Mouse (Mus musculus) ES-CJ7 (cell line): ENCODE results near the gene Myo1b.

Experiments used
- DNase-seq: peaks from one replicate; pipeline ENCODE4 v3.0.0; 2011; ENCODE audit warnings: low read depth, low spot score

Myo1b gene

DNA sequence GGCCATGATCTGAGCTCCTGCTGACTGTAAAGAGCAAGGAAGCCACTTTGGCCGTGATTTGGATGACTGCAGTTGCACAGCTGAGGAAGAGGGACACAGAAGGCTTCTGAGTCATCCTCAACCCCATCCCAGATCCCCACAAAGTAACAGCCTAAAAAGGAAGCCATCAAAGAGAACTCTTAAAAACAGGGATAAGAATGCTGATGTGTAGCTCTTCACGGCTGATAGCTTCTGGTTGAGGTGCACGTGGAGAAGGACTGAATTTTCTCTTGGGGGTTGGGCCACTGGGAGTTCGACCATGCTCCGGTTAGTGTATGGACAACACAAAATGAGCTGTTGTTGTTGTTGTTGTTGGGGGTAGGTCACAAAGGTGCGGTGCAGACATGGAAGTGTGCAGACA lies 181.2 kb downstream of the Myo1b start:
- no peak for DNase-seq

DNA sequence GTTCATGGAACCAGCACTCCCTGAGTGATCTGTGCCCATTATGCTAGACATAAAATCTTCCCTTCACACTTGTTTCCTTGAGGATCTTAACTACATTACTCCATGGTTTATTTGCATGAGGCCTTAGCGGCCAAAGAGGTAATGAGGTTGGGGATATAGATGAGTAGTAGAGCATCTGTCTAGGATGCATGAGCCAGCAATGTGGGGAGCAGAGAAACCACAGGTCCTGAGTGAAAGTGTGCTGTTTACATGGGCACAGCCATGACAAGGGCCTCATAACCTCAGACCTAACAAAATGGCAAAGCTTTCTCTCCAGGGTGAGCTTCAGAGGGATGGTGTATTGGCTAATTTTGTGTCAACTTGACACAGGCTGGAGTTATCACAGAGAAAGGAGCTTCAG lies 186.5 kb downstream of the Myo1b start:
- no peak for DNase-seq

DNA sequence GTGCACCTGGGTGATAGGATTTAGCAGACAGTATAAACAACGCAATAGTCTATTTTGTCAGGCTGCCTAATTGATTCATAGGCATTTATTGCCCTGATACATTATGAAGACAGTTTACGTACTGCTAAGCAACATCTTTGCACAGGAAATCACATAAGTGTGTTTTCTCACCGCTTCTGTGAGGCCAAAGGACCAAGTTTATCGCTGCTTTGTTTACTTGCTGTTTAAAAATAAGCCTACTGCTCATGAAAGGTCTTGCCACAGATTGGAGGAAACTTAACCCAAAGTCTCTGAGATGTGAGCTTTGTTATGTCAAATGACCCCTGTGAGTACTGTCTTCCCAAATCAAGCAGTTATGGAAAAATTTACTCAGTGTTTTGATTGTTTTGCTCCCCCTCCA lies 187.1 kb downstream of the Myo1b start:
- no peak for DNase-seq

DNA sequence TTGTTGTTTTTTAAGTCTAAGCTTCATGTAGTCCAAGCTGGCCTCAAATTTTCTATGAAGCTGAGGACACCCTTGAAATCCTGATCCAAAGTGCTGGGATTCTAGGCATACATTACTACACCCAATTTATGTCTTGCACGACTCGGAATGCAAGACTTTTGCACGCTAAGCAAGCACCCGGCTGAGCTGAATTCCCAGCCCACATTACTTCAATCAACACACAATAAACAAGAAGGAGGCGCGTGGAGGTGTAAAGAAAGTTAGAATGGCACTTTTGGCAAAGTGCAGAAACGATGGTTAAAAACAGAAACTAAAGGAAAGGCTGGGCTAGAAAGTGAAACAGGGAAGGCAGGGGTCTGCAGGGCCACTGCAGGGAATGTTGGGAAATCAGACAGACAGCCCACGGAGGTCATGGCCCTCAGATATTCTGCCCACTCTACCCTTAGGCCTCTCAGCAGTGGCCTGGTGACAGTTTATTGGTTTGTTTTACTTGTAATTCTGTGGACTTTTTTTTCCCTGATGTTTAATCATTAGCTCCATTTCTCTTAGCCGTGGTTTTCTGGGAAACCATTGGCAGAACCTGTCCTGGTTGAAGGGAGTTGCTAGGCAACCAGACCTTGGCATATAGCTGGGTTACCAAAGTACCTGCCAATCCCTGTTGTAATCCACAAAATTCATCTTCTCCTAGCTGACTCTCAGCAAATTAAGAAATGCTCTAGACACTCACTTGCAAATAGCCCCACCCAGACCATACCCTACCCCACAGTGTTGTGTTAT lies 195.8 kb downstream of the Myo1b start:
- no peak for DNase-seq

DNA sequence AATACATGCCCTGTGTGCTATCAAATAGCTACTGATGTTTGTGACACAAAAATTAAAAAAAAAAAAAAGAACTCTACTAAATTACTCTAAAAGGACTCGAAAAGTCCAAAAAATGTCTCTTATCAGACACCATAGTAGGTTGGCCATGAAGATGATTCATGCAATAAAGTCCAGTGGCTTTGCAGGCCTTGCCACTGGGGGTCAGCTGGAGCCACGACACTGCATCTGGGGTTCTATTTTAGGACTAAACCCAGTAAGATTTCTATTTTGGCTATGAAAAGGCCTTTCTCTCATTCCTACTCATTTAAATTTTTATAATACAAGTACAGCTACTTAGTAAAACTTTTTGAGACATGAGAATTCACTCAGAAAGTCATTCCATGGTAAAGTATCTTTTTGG lies 205.0 kb downstream of the Myo1b start:
- no peak for DNase-seq

DNA sequence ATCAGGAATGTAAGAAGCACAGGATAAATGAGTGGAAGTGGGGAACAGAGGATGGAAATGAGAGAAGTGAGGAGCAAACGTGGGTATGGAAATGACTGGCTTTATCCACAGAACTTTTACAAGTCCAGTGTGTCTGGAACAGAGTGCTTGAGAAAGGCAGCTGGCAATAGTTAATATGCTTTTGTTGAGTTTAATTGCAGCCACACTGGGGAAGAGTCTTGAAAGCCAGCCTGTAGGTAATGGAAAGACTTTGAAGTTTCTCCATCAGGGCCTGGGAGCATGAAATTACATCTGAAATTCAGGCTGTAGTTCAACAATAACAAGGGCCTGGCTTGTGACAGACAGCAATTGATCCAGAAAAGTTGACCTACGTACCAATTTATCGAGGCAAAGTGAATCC lies 209.8 kb downstream of the Myo1b start:
- DNase-seq, result no peak

DNA sequence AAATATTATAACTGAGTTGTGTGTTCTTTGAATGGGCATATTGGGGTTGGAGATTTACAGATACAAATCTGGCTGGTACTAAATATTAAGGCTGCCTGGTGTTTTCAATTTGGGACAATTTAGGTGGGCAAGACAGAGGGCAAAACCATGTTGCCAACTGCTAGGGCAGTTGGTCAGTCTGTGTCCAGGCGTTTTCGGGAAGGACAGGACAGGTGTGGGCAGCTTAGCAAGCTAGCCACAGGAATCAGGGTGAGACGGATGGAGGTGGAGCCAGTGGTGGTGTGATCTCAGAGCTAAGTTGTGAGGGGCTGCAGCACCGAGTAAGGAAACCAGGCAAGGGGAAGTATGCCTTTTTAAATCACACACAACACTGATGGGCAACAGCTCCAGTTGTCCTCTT lies 211.3 kb downstream of the Myo1b start:
- no peak for DNase-seq
